ENCODE assay signal across 23 mouse cellular contexts in the genomic region with DNA sequence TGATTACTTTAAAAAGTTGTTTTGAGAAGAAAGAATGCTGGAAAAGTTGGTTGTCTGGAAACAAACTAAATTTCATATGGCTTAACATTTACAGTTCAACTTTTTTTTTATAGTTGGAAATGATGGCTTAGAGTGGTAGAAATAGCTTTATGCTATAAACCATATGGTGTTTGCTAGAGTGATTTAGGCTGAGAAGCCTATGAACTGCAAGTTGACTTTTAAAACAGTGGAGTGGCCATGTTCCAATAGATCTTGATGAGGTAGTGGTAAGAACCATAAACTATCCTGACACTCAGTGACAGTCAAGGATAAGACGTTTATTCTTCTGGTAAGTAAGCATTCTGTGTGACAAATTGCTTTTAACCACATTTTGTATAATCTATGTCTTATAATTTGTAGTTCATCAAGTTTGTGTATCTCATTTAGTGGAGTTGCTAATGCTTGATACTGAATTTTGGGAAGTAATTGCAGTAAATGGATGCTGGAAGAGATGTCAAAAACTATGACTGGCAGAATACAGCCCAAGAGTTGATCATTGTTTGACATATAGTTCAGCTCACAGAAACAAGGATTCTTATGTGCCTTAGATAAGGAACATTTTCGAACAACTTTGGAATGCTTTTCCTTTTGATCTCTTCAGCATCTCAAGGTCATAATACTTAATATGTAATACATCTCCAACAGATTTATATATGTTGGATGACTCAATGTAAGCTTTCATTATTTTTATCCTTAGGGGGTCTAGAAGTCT.
"Had no signal": no experiment of that assay in that cellular context is flagged by ENCODE, and none has a peak within 500 bp of the region (broad histone marks: within the 10 kb centered on the region; RNA-seq: fewer than 3 reads in every experiment).

No protein-coding gene starts in this region.

- ATAC-seq: forebrain, postnatal 0 days; hindbrain, postnatal 0 days; intestine, embryonic 16.5 days had no signal

- H3K36me3 ChIP-seq: heart, embryonic 13.5 days; heart, embryonic 15.5 days; hindbrain, embryonic 13.5 days; hindbrain, embryonic 15.5 days; limb, embryonic 12.5 days; limb, embryonic 15.5 days had no signal

- H3K9me3 ChIP-seq: heart, embryonic 13.5 days; heart, embryonic 15.5 days; hindbrain, embryonic 13.5 days; hindbrain, embryonic 15.5 days; limb, embryonic 12.5 days; limb, embryonic 15.5 days had no signal

- H3K27ac ChIP-seq: heart, adult 2 months; heart, embryonic 13.5 days; heart, embryonic 15.5 days; hindbrain, embryonic 13.5 days; hindbrain, embryonic 15.5 days; hindbrain, postnatal 0 days; limb, embryonic 12.5 days; limb, embryonic 15.5 days had no signal

- H3K27me3 ChIP-seq: heart, embryonic 13.5 days; heart, embryonic 15.5 days; hindbrain, embryonic 13.5 days; hindbrain, embryonic 15.5 days; limb, embryonic 12.5 days; limb, embryonic 15.5 days had no signal

- H3K4me1 ChIP-seq: heart, embryonic 13.5 days; heart, embryonic 15.5 days; hindbrain, embryonic 13.5 days; hindbrain, embryonic 15.5 days; limb, embryonic 12.5 days; limb, embryonic 15.5 days had no signal

- DNase-seq: forebrain, postnatal 0 days; gastrocnemius, postnatal 14 days; gastrocnemius, postnatal 36 days; heart, adult 11 months; heart, adult 2 months; heart, postnatal 14 days; heart, postnatal 36 days; kidney, adult 11 months; kidney, adult 8-10 months; kidney, postnatal 14 days; kidney, postnatal 36 days; layer of hippocampus, adult 9-11 months; layer of hippocampus, postnatal 36 days; left cerebral cortex, postnatal 4 days had no signal

- H3K4me3 ChIP-seq: heart, adult 2 months; heart, embryonic 13.5 days; heart, embryonic 15.5 days; hindbrain, embryonic 13.5 days; hindbrain, embryonic 15.5 days; limb, embryonic 12.5 days; limb, embryonic 15.5 days had no signal

- H3K9ac ChIP-seq: forebrain, postnatal 0 days; heart, embryonic 13.5 days; heart, embryonic 15.5 days; hindbrain, embryonic 13.5 days; hindbrain, embryonic 15.5 days; limb, embryonic 12.5 days; limb, embryonic 15.5 days had no signal

- H3K4me2 ChIP-seq: heart, embryonic 11.5 days; heart, embryonic 13.5 days; heart, embryonic 15.5 days; hindbrain, embryonic 13.5 days; hindbrain, embryonic 15.5 days; limb, embryonic 12.5 days; limb, embryonic 15.5 days had no signal
